In genomic region chr19:6531832-6532471, GRCm38 (mm10) we compare ENCODE assay signal across 9 mouse cellular contexts. TPM values are rescaled to one million over a fixed set of nuclear protein-coding genes. Genes with fewer than 3 reads are reported as not detected.
DNase-seq lines count a peak whose midpoint lies in the region; ATAC-seq lines count a peak whose summit lies in the region.
"Had no signal": no experiment of that assay in that cellular context is flagged by ENCODE, and none has a peak within 500 bp of the region (broad histone marks: within the 10 kb centered on the region; RNA-seq: fewer than 3 reads in every experiment).

No protein-coding gene starts in this region.

- WGBS in limb, embryonic 13.5 days, result under 1% methylated on average over 35 of the region's 36 CpGs
- under 1% methylated on average over 36 of the region's 36 CpGs for WGBS in neural tube, embryonic 11.5 days

- peak; percentile 55 for DNase-seq in kidney, adult 18-20 months
- no peak for DNase-seq in kidney, adult 11 months
- DNase-seq in embryo, embryonic 11 days, result peak; percentile 73
- peak; percentile 38 to 52 for DNase-seq in heart, postnatal 36 days
- peak; percentile 75 for DNase-seq in neural tube, embryonic 11.5 days (ENCODE audit: low spot score)
- DNase-seq in thymus, postnatal 10 days (ENCODE audit: low spot score in 2 of 2), result no peak
- DNase-seq in spleen, postnatal 14 days (ENCODE audit: low spot score in 2 of 2), result no peak

- peak overlapping the region; percentile 83 for H3K4me2 ChIP-seq in limb, embryonic 13.5 days (replicated peaks)
- peak overlapping the region; percentile 54 for H3K4me2 ChIP-seq in neural tube, embryonic 11.5 days (ENCODE audit: low read depth)

- ATAC-seq in limb, embryonic 13.5 days (ENCODE audit: low FRiP score, low read depth), result no peak
- peak; percentile 63 for ATAC-seq in neural tube, embryonic 11.5 days (ENCODE audit: insufficient read depth, low FRiP score, low TSS enrichment)

- intact Hi-C loops in heart, postnatal 36 days (cut with DNase I), result no loop called here

- no peaks in the 10 kb centered on the region for H3K36me3 ChIP-seq in limb, embryonic 13.5 days
- H3K36me3 ChIP-seq in neural tube, embryonic 11.5 days (ENCODE audit: control insufficient read depth, insufficient read depth, low read length), result no peaks in the 10 kb centered on the region

- peaks cover 83% of the 10 kb centered on the region for H3K27me3 ChIP-seq in limb, embryonic 13.5 days
- H3K27me3 ChIP-seq in neural tube, embryonic 11.5 days (ENCODE audit: control insufficient read depth, insufficient read depth, low read length), result peaks cover 5% of the 10 kb centered on the region; the same call in 1 of the 2 replicates
- H3K27me3 ChIP-seq: CH12.LX had no signal

- peaks cover 20% of the 10 kb centered on the region for H3K4me1 ChIP-seq in limb, embryonic 13.5 days
- peaks cover 35% of the 10 kb centered on the region for H3K4me1 ChIP-seq in neural tube, embryonic 11.5 days (ENCODE audit: control insufficient read depth, insufficient read depth, low read length)

- peak overlapping the region; percentile 46 for H3K4me3 ChIP-seq in limb, embryonic 13.5 days
- peak overlapping the region; percentile 51 for H3K4me3 ChIP-seq in neural tube, embryonic 11.5 days (ENCODE audit: low read depth, low read length)

- H3K9ac ChIP-seq in limb, embryonic 13.5 days, result peak overlapping the region; percentile 58
- peak overlapping the region; percentile 86 for H3K9ac ChIP-seq in neural tube, embryonic 11.5 days (ENCODE audit: low read length)

- H3K9me3 ChIP-seq in limb, embryonic 13.5 days, result no peaks in the 10 kb centered on the region
- no peaks in the 10 kb centered on the region for H3K9me3 ChIP-seq in neural tube, embryonic 11.5 days (ENCODE audit: control insufficient read depth, low read length)

- H3K27ac ChIP-seq in limb, embryonic 13.5 days, result no peak overlapping the region
- peak overlapping the region; percentile 89 for H3K27ac ChIP-seq in neural tube, embryonic 11.5 days (ENCODE audit: low read depth, low read length)

RNA-seq across cellular contexts. Expression of gene Slc22a12, which starts 10.9 kb away (rescaled TPM):
- not detected for total RNA-seq in heart, postnatal 36 days (2021)
- not detected in 2 replicates for polyA plus RNA-seq in limb, embryonic 13.5 days (2015; fragmentation: Nextera tagmentation; extraction: Ambion mirVana)
- polyA plus RNA-seq in neural tube, embryonic 11.5 days (2014; fragmentation: Nextera tagmentation; extraction: Ambion mirVana), result not detected in 2 replicates

Comparison
In these comparisons a context has a peak if more than half of its experiments do, and no peak if none do; other contexts are left out.
1. DNase-seq: peak in kidney, adult 18-20 months (single experiment), embryo, embryonic 11 days (single experiment), heart, postnatal 36 days (2 of 2) and neural tube, embryonic 11.5 days (single experiment); none in kidney, adult 11 months (single experiment), thymus, postnatal 10 days (0 of 2) and spleen, postnatal 14 days (0 of 2).